Mouse (Mus musculus) hindbrain, embryonic 16.5 days (tissue): ENCODE measurements around the gene Tmem210. TPM values are rescaled to one million over a fixed set of nuclear protein-coding genes. Genes with fewer than 3 reads are reported as not detected.

Experiments
- ATAC-seq: fragments of 200-750 bp; cut with Nextera tagmentation; 2 replicates; pipeline ENCODE4 v1.8.0; 2017; ENCODE audit warnings: moderate TSS enrichment, moderate library complexity
- H3K27ac ChIP-seq: fragments of 300-500 bp; sonication (generic); 2 replicates; pipeline ENCODE4 v1.5.1; 2014; ENCODE audit warnings: low read depth, mild to moderate bottlenecking, control low read depth, low read length, moderate library complexity
- H3K27me3 ChIP-seq: fragments of 300-500 bp; sonication (generic); replicated peaks from 2 replicates; pipeline ENCODE4 v1.6.1; 2014; ENCODE audit warnings: low read length; ENCODE audit not compliant: control insufficient read depth, insufficient read depth
- H3K36me3 ChIP-seq: fragments of 300-500 bp; sonication (generic); 2 replicates; pipeline ENCODE4 v1.6.1; 2014; ENCODE audit warnings: mild to moderate bottlenecking, low read length, moderate library complexity, mixed read lengths; ENCODE audit not compliant: control insufficient read depth, insufficient read depth
- H3K4me1 ChIP-seq: fragments of 300-500 bp; sonication (generic); 2 replicates; pipeline ENCODE4 v1.6.1; 2014; ENCODE audit warnings: low read depth, low read length; ENCODE audit not compliant: control insufficient read depth, insufficient read depth
- H3K4me2 ChIP-seq: fragments of 300-500 bp; sonication (generic); 2 replicates; pipeline ENCODE4 v1.6.1; 2014; ENCODE audit warnings: mild to moderate bottlenecking, low read length, control low read depth, moderate library complexity
- H3K4me3 ChIP-seq: fragments of 300-500 bp; sonication (generic); 2 replicates; pipeline ENCODE4 v1.5.1; 2014; ENCODE audit warnings: mild to moderate bottlenecking, low read length, control low read depth, moderate library complexity
- H3K9ac ChIP-seq: fragments of 300-500 bp; sonication (generic); 2 replicates; pipeline ENCODE4 v1.6.1; 2014; ENCODE audit warnings: low read depth, mild to moderate bottlenecking, control low read depth, low read length, moderate library complexity
- H3K9me3 ChIP-seq: fragments of 300-500 bp; sonication (generic); 2 replicates; pipeline ENCODE4 v1.6.1; 2014; ENCODE audit warnings: mild to moderate bottlenecking, low read length, moderate library complexity; ENCODE audit not compliant: control insufficient read depth
- WGBS: fragments of 180-500 bp; shearing (Covaris S2); extraction: QIAGEN DNeasy Blood & Tissue Kit; methylation state at CpG from one replicate; pipeline ENCODE4 v1.1.7; 2014; 5-methylcytosine and 5-hydroxymethylcytosine counted together
- polyA plus RNA-seq: library from polyadenylated mRNA; unstranded; fragments of >200 nt; fragmentation: Nextera tagmentation; extraction: Ambion mirVana; gene quantifications from 2 replicates; pipeline ENCODE4 v1.2.1, GENCODE M21; 2015

Tmem210 gene
- polyA plus RNA-seq, 1 experiment from 2014 or later: not detected

DNA sequence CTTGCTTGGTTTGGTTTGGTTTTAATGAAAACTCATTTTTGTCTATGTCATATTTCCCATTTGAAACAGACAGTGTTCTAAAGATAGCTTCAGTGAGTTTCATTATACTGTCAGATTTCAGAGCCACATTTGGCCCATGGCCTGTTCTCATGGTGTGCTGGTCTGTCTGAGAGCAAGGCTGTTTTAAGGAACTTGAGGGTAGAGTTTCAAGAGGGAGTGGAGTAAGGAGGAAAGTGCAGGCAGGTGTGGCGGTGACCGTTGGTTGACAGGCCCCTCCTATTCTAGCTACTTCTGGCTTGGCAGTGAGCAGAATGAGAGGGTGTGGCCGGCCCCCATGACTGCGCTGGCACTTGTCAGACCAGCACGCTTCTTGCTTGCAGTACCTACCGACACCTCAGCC lies 50.4 kb downstream of the Tmem210 start:
- 86% methylated on average over 6 of the region's 6 CpGs for WGBS
- H3K36me3 ChIP-seq: peaks cover 37% of the 10 kb centered on the region

More for the DNA sequence above, 50.4 kb downstream of the Tmem210 start:
- Histone ChIP-seq H3K27me3 (no peaks in the 10 kb centered on the region), H3K4me2 (no peak overlapping the region), H3K9ac (no peak overlapping the region), H3K4me3 (no peak overlapping the region), H3K9me3 (no peaks in the 10 kb centered on the region), H3K4me1 (peaks cover 6% of the 10 kb centered on the region), H3K27ac (no peak overlapping the region)
- no peak for ATAC-seq

Other genes with a start within 250 kb of the Tmem210 start
- 173 and 174 TPM in 2 replicates for gene Nsmf, start 233.8 kb upstream of the Tmem210 start, polyA plus RNA-seq
- not detected in 2 replicates for gene Entpd8, start 207.8 kb upstream of the Tmem210 start, polyA plus RNA-seq
- gene Noxa1, start 193.0 kb upstream of the Tmem210 start, polyA plus RNA-seq: not detected in 2 replicates
- 13.6 and 16.3 TPM in 2 replicates for gene Nrarp, start 107.4 kb upstream of the Tmem210 start, polyA plus RNA-seq
- gene Tor4a, start 91.3 kb upstream of the Tmem210 start, polyA plus RNA-seq: 2.1 and 2.3 TPM in 2 replicates
- gene Nelfb, start 76.7 kb upstream of the Tmem210 start, polyA plus RNA-seq: 105 and 112 TPM in 2 replicates
- gene Stpg3, start 73.5 kb upstream of the Tmem210 start, polyA plus RNA-seq: not detected in 2 replicates
- gene Fam166a, start 69.4 kb upstream of the Tmem210 start, polyA plus RNA-seq: 0.39 and 1.0 TPM in 2 replicates
- 486 and 553 TPM in 2 replicates for gene Tubb4b, start 63.4 kb upstream of the Tmem210 start, polyA plus RNA-seq
- gene Slc34a3, start 53.8 kb upstream of the Tmem210 start, polyA plus RNA-seq: not detected in 2 replicates
- gene Rnf224, start 51.4 kb upstream of the Tmem210 start, polyA plus RNA-seq: not detected in 2 replicates
- gene Rnf208, start 45.9 kb upstream of the Tmem210 start, polyA plus RNA-seq: 166 and 207 TPM in 2 replicates
- 0.24 TPM in 1 of 2 replicates, not detected in the other for gene Cysrt1, start 45.7 kb upstream of the Tmem210 start, polyA plus RNA-seq
- 4.2 and 5.1 TPM in 2 replicates for gene AL732309.1, start 41.3 kb upstream of the Tmem210 start, polyA plus RNA-seq
- gene Tmem203, start 32.7 kb upstream of the Tmem210 start, polyA plus RNA-seq: 15.8 and 16.6 TPM in 2 replicates
- gene Tprn, start 25.5 kb upstream of the Tmem210 start, polyA plus RNA-seq: 20.3 TPM in 2 replicates
- gene Ssna1, start 15.7 kb upstream of the Tmem210 start, polyA plus RNA-seq: 181 and 183 TPM in 2 replicates
- 137 and 147 TPM in 2 replicates for gene Anapc2, start 15.7 kb upstream of the Tmem210 start, polyA plus RNA-seq
- 0.12 and 0.13 TPM in 2 replicates for gene Lrrc26, start 1.8 kb downstream of the Tmem210 start, polyA plus RNA-seq
- 56.9 and 65.8 TPM in 2 replicates for gene Grin1, start 31.0 kb downstream of the Tmem210 start, polyA plus RNA-seq
- gene Man1b1, start 44.2 kb downstream of the Tmem210 start, polyA plus RNA-seq: 41.6 and 48.3 TPM in 2 replicates
- 26.4 and 27.8 TPM in 2 replicates for gene Dpp7, start 68.2 kb downstream of the Tmem210 start, polyA plus RNA-seq
- gene Uap1l1, start 77.5 kb downstream of the Tmem210 start, polyA plus RNA-seq: 8.8 and 10.9 TPM in 2 replicates
- 15.7 and 17.2 TPM in 2 replicates for gene Sapcd2, start 84.2 kb downstream of the Tmem210 start, polyA plus RNA-seq
- 6.7 and 7.4 TPM in 2 replicates for gene Entpd2, start 107.7 kb downstream of the Tmem210 start, polyA plus RNA-seq
- 481 and 505 TPM in 2 replicates for gene Npdc1, start 111.2 kb downstream of the Tmem210 start, polyA plus RNA-seq
- 0.19 and 0.23 TPM in 2 replicates for gene Fut7, start 135.1 kb downstream of the Tmem210 start, polyA plus RNA-seq
- gene Abca2, start 140.6 kb downstream of the Tmem210 start, polyA plus RNA-seq: 13.5 and 15.5 TPM in 2 replicates
- 3.4 and 4.1 TPM in 2 replicates for gene Clic3, start 168.7 kb downstream of the Tmem210 start, polyA plus RNA-seq
- 117 and 134 TPM in 2 replicates for gene Paxx, start 172.9 kb downstream of the Tmem210 start, polyA plus RNA-seq
- gene Ptgds, start 181.9 kb downstream of the Tmem210 start, polyA plus RNA-seq: 904 and 1,173 TPM in 2 replicates
- gene Lcn12, start 205.8 kb downstream of the Tmem210 start, polyA plus RNA-seq: not detected in 2 replicates
- gene Fbxw5, start 212.6 kb downstream of the Tmem210 start, polyA plus RNA-seq: 136 and 153 TPM in 2 replicates
- gene C8g, start 213.6 kb downstream of the Tmem210 start, polyA plus RNA-seq: 6.1 and 6.6 TPM in 2 replicates